Mouse (Mus musculus) heart, embryonic 15.5 days (tissue): ENCODE results near the gene Anks1b. TPM values are rescaled to one million over a fixed set of nuclear protein-coding genes. Genes with fewer than 3 reads are reported as not detected.

Experiments
- ATAC-seq: fragments of 200-750 bp; cut with Nextera tagmentation; replicated peaks from 2 replicates; pipeline ENCODE4 v1.8.0; 2017; ENCODE audit warnings: low read depth, moderate TSS enrichment; ENCODE audit not compliant: insufficient number of reproducible peaks, insufficient read depth, low FRiP score
- H3K27ac ChIP-seq: fragments of 300-500 bp; sonication (generic); 2 replicates; pipeline ENCODE4 v1.5.1; 2015; ENCODE audit warnings: mild to moderate bottlenecking, inconsistent platforms
- H3K27me3 ChIP-seq: fragments of 300-500 bp; sonication (generic); 2 replicates; pipeline ENCODE4 v1.6.1; 2015; ENCODE audit warnings: inconsistent platforms
- H3K36me3 ChIP-seq: fragments of 300-500 bp; sonication (generic); 2 replicates; pipeline ENCODE4 v1.6.1; 2015; ENCODE audit warnings: mild to moderate bottlenecking, inconsistent platforms
- H3K4me1 ChIP-seq: fragments of 300-500 bp; sonication (generic); replicated peaks from 2 replicates; pipeline ENCODE4 v1.6.1; 2015; ENCODE audit warnings: inconsistent platforms
- H3K4me2 ChIP-seq: fragments of 300-500 bp; sonication (generic); 2 replicates; pipeline ENCODE4 v1.6.1; 2015; ENCODE audit warnings: inconsistent platforms, mild to moderate bottlenecking, moderate library complexity
- H3K4me3 ChIP-seq: fragments of 300-500 bp; sonication (generic); 2 replicates; pipeline ENCODE4 v1.5.1; 2015; ENCODE audit warnings: mild to moderate bottlenecking, inconsistent platforms
- H3K9ac ChIP-seq: fragments of 300-500 bp; sonication (generic); 2 replicates; pipeline ENCODE4 v1.6.1; 2015; ENCODE audit warnings: mild to moderate bottlenecking, inconsistent platforms
- H3K9me3 ChIP-seq: fragments of 300-500 bp; sonication (generic); replicated peaks from 2 replicates; pipeline ENCODE4 v1.6.1; 2016; ENCODE audit warnings: inconsistent platforms
- WGBS: fragments of 180-500 bp; shearing (Covaris S2); methylation state at CpG from one replicate; pipeline ENCODE4 v1.1.7; 2015; ENCODE audit warnings: mixed read lengths; 5-methylcytosine and 5-hydroxymethylcytosine counted together
- polyA plus RNA-seq: library from polyadenylated mRNA; unstranded; fragments of >200 nt; fragmentation: Nextera tagmentation; extraction: Ambion mirVana; gene quantifications from 2 replicates; pipeline ENCODE4 v1.2.1, GENCODE M21; 2015

The Anks1b gene
- polyA plus RNA-seq, 1 experiment from 2014 or later = 0.79 TPM

GRCm38 (mm10) chr10:90494981-90495516, 621.7 kb downstream of the Anks1b start:
- H3K4me2 ChIP-seq = no peak overlapping the region
- no peak for ATAC-seq
- H3K27me3 ChIP-seq = no peaks in the 10 kb centered on the region
- no peak overlapping the region for H3K27ac ChIP-seq
- H3K4me3 ChIP-seq = no peak overlapping the region
- no peaks in the 10 kb centered on the region for H3K9me3 ChIP-seq
- WGBS = 67% methylated on average over 4 of the region's 4 CpGs
- no peaks in the 10 kb centered on the region for H3K36me3 ChIP-seq
- no peak overlapping the region for H3K9ac ChIP-seq
- H3K4me1 ChIP-seq = no peaks in the 10 kb centered on the region

- no peak for ATAC-seq
- no peak overlapping the region for H3K27ac ChIP-seq
- H3K4me3 ChIP-seq = no peak overlapping the region
- no peaks in the 10 kb centered on the region for H3K27me3 ChIP-seq
- H3K9ac ChIP-seq = no peak overlapping the region
- no peak overlapping the region for H3K4me2 ChIP-seq
- H3K36me3 ChIP-seq = no peaks in the 10 kb centered on the region
- H3K9me3 ChIP-seq = no peaks in the 10 kb centered on the region
- WGBS = 52% methylated on average over 1 of the region's 1 CpGs
- H3K4me1 ChIP-seq = no peaks in the 10 kb centered on the region
Measured at GRCm38 (mm10) chr10:90507561-90507960, 634.3 kb downstream of the Anks1b start.

GRCm38 (mm10) chr10:90512801-90513200, 639.5 kb downstream of the Anks1b start:
- H3K4me2 ChIP-seq = no peak overlapping the region
- no peaks in the 10 kb centered on the region for H3K4me1 ChIP-seq
- 81% methylated on average over 9 of the region's 9 CpGs for WGBS
- no peaks in the 10 kb centered on the region for H3K36me3 ChIP-seq
- H3K27ac ChIP-seq = no peak overlapping the region
- H3K9ac ChIP-seq = no peak overlapping the region
- H3K4me3 ChIP-seq = no peak overlapping the region
- no peaks in the 10 kb centered on the region for H3K27me3 ChIP-seq
- no peak for ATAC-seq
- no peaks in the 10 kb centered on the region for H3K9me3 ChIP-seq

- Histone ChIP-seq H3K4me3 (no peak overlapping the region), H3K27ac (no peak overlapping the region), H3K9ac (no peak overlapping the region), H3K27me3 (no peaks in the 10 kb centered on the region), H3K4me1 (no peaks in the 10 kb centered on the region), H3K4me2 (no peak overlapping the region), H3K36me3 (no peaks in the 10 kb centered on the region), H3K9me3 (no peaks in the 10 kb centered on the region)
- WGBS = 51% methylated on average over 1 of the region's 1 CpGs
- ATAC-seq = no peak
Measured at GRCm38 (mm10) chr10:90531813-90532212, 658.5 kb downstream of the Anks1b start.

- 92% methylated on average over 2 of the region's 2 CpGs for WGBS
Measured at GRCm38 (mm10) chr10:90535370-90535769, 662.1 kb downstream of the Anks1b start.

GRCm38 (mm10) chr10:90546635-90547034, 673.3 kb downstream of the Anks1b start:
- no peak for ATAC-seq
- WGBS = 27% methylated on average over 3 of the region's 3 CpGs
- Histone ChIP-seq H3K4me1 (no peaks in the 10 kb centered on the region), H3K36me3 (no peaks in the 10 kb centered on the region), H3K9me3 (no peaks in the 10 kb centered on the region), H3K9ac (no peak overlapping the region), H3K4me2 (no peak overlapping the region), H3K27me3 (no peaks in the 10 kb centered on the region), H3K27ac (no peak overlapping the region), H3K4me3 (no peak overlapping the region)

More at GRCm38 (mm10) chr10:90535370-90535769, 662.1 kb downstream of the Anks1b start:
- ATAC-seq = no peak
- no peak overlapping the region for H3K4me2 ChIP-seq
- no peaks in the 10 kb centered on the region for H3K27me3 ChIP-seq
- H3K9ac ChIP-seq = no peak overlapping the region
- H3K4me1 ChIP-seq = no peaks in the 10 kb centered on the region
- H3K4me3 ChIP-seq = no peak overlapping the region
- no peaks in the 10 kb centered on the region for H3K36me3 ChIP-seq
- no peak overlapping the region for H3K27ac ChIP-seq
- no peaks in the 10 kb centered on the region for H3K9me3 ChIP-seq

- no peak overlapping the region for H3K9ac ChIP-seq
- H3K4me1 ChIP-seq = no peaks in the 10 kb centered on the region
- H3K36me3 ChIP-seq = no peaks in the 10 kb centered on the region
- no peak overlapping the region for H3K4me3 ChIP-seq
- no peaks in the 10 kb centered on the region for H3K27me3 ChIP-seq
- ATAC-seq = no peak
- no peak overlapping the region for H3K4me2 ChIP-seq
- 72% methylated on average over 7 of the region's 7 CpGs for WGBS
- H3K27ac ChIP-seq = no peak overlapping the region
- H3K9me3 ChIP-seq = no peaks in the 10 kb centered on the region
Measured at GRCm38 (mm10) chr10:90562906-90563305, 689.6 kb downstream of the Anks1b start.

- no peaks in the 10 kb centered on the region for H3K36me3 ChIP-seq
- H3K4me1 ChIP-seq = peaks cover 4% of the 10 kb centered on the region
- H3K9me3 ChIP-seq = no peaks in the 10 kb centered on the region
- H3K27ac ChIP-seq = no peak overlapping the region
- peak overlapping the region; percentile 61 for H3K4me2 ChIP-seq
- peak overlapping the region; percentile 31 for H3K4me3 ChIP-seq
- WGBS = 24% methylated on average over 29 of the region's 29 CpGs
- 0 out of 2 replicates have a peak, but pooled peaks cover 4% of the 10 kb centered on the region for H3K27me3 ChIP-seq
- no peak overlapping the region for H3K9ac ChIP-seq
- ATAC-seq = peak; percentile 31; the same call in 1 of the 2 replicates
Measured at GRCm38 (mm10) chr10:90576191-90577098, 703.1 kb downstream of the Anks1b start.

GRCm38 (mm10) chr10:90577099-90577461, 703.8 kb downstream of the Anks1b start:
- H3K27ac ChIP-seq = no peak overlapping the region
- 56% methylated on average over 6 of the region's 6 CpGs for WGBS
- no peak for ATAC-seq
- H3K4me2 ChIP-seq = peak overlapping the region; percentile 61
- H3K36me3 ChIP-seq = no peaks in the 10 kb centered on the region
- no peak overlapping the region for H3K9ac ChIP-seq
- H3K4me3 ChIP-seq = peak overlapping the region; percentile 31
- H3K9me3 ChIP-seq = no peaks in the 10 kb centered on the region
- peaks cover 4% of the 10 kb centered on the region for H3K4me1 ChIP-seq
- H3K27me3 ChIP-seq = 0 out of 2 replicates have a peak, but pooled peaks cover 4% of the 10 kb centered on the region

GRCm38 (mm10) chr10:90577777-90578176, 704.5 kb downstream of the Anks1b start:
- Histone ChIP-seq H3K9ac (no peak overlapping the region), H3K27me3 (0 out of 2 replicates have a peak, but pooled peaks cover 4% of the 10 kb centered on the region), H3K36me3 (no peaks in the 10 kb centered on the region), H3K9me3 (no peaks in the 10 kb centered on the region), H3K27ac (no peak overlapping the region), H3K4me3 (no peak overlapping the region), H3K4me2 (no peak overlapping the region), H3K4me1 (peaks cover 4% of the 10 kb centered on the region)
- 69% methylated on average over 9 of the region's 9 CpGs for WGBS
- ATAC-seq = no peak

- Histone ChIP-seq H3K4me2 (no peak overlapping the region), H3K27ac (no peak overlapping the region), H3K4me3 (no peak overlapping the region), H3K4me1 (peaks cover 4% of the 10 kb centered on the region), H3K36me3 (no peaks in the 10 kb centered on the region), H3K9me3 (no peaks in the 10 kb centered on the region), H3K27me3 (0 out of 2 replicates have a peak, but pooled peaks cover 4% of the 10 kb centered on the region), H3K9ac (no peak overlapping the region)
- no peak for ATAC-seq
- WGBS = 68% methylated on average over 5 of the region's 5 CpGs
Measured at GRCm38 (mm10) chr10:90579970-90580369, 706.7 kb downstream of the Anks1b start.
